Mouse (Mus musculus): ENCODE results near the gene Tarbp2. TPM values are rescaled to one million over a fixed set of nuclear protein-coding genes. Genes with fewer than 3 reads are reported as not detected.

Gene Tarbp2
- total and polyA plus RNA-seq, 2 experiments from 2014 or later, result 91.1 to 97.2 TPM

GRCm38 (mm10) chr15:102473246-102473645 is 44.7 kb upstream of the Tarbp2 start:
- Histone ChIP-seq H3K4me3 (ENCODE audit: low read length) (no peak overlapping the region), H3K27ac (no peak overlapping the region), H3K9me3 (ENCODE audit: low read length) (peaks cover 2% of the 10 kb centered on the region; the same call in 1 of the 2 replicates), H3K9ac (replicated peaks; ENCODE audit: low read length) (no peak overlapping the region), H3K4me2 (ENCODE audit: low read depth, low read length) (no peak overlapping the region), H3K27me3 (ENCODE audit: insufficient read depth, low read length) (no peaks in the 10 kb centered on the region), H3K36me3 (ENCODE audit: insufficient read depth, low read length) (peaks cover 29% of the 10 kb centered on the region), H3K4me1 (ENCODE audit: insufficient read depth, low read length) (peaks cover 6% of the 10 kb centered on the region; the same call in 1 of the 2 replicates)
- DNase-seq (ENCODE audit: low spot score) (no peak), ATAC-seq (no peak)
- no peak for TF ChIP-seq CTCF (IDR thresholded peaks at IDR 0.05; ENCODE audit: low read depth)
- WGBS, result 57% methylated on average over 2 of the region's 2 CpGs

GRCm38 (mm10) chr15:102474520-102474919 is 43.5 kb upstream of the Tarbp2 start:
- Histone ChIP-seq H3K27ac (no peak overlapping the region), H3K9me3 (ENCODE audit: low read length) (no peaks in the 10 kb centered on the region), H3K27me3 (ENCODE audit: insufficient read depth, low read length) (no peaks in the 10 kb centered on the region), H3K4me1 (ENCODE audit: insufficient read depth, low read length) (peaks cover 6% of the 10 kb centered on the region; the same call in 1 of the 2 replicates), H3K4me2 (ENCODE audit: low read depth, low read length) (no peak overlapping the region), H3K4me3 (ENCODE audit: low read length) (no peak overlapping the region), H3K36me3 (ENCODE audit: insufficient read depth, low read length) (peaks cover 34% of the 10 kb centered on the region), H3K9ac (replicated peaks; ENCODE audit: low read length) (no peak overlapping the region)
- ATAC-seq (no peak), DNase-seq (ENCODE audit: low spot score) (no peak)
- 83% methylated on average over 2 of the region's 2 CpGs for WGBS
- TF ChIP-seq CTCF (IDR thresholded peaks at IDR 0.05; ENCODE audit: low read depth), result no peak

GRCm38 (mm10) chr15:102483136-102483535 is 34.9 kb upstream of the Tarbp2 start:
- Histone ChIP-seq H3K4me3 (ENCODE audit: low read length) (no peak overlapping the region), H3K4me1 (ENCODE audit: insufficient read depth, low read length) (no peaks in the 10 kb centered on the region), H3K9ac (replicated peaks; ENCODE audit: low read length) (no peak overlapping the region), H3K36me3 (ENCODE audit: insufficient read depth, low read length) (peaks cover 43% of the 10 kb centered on the region), H3K27me3 (ENCODE audit: insufficient read depth, low read length) (no peaks in the 10 kb centered on the region), H3K27ac (no peak overlapping the region), H3K4me2 (ENCODE audit: low read depth, low read length) (no peak overlapping the region), H3K9me3 (ENCODE audit: low read length) (no peaks in the 10 kb centered on the region)
- ATAC-seq (no peak), DNase-seq (ENCODE audit: low spot score) (no peak)
- WGBS, result 93% methylated on average over 3 of the region's 3 CpGs
- TF ChIP-seq CTCF (IDR thresholded peaks at IDR 0.05; ENCODE audit: low read depth), result no peak

GRCm38 (mm10) chr15:102485853-102486252 is 32.1 kb upstream of the Tarbp2 start:
- no peaks in the 10 kb centered on the region for H3K9me3 ChIP-seq (ENCODE audit: low read length)
- no peak for TF ChIP-seq CTCF (IDR thresholded peaks at IDR 0.05; ENCODE audit: low read depth)
- no peaks in the 10 kb centered on the region for H3K27me3 ChIP-seq (ENCODE audit: insufficient read depth, low read length)
- 88% methylated on average over 12 of the region's 12 CpGs for WGBS
- peaks cover 61% of the 10 kb centered on the region for H3K36me3 ChIP-seq (ENCODE audit: insufficient read depth, low read length)
- no peak overlapping the region for H3K9ac ChIP-seq (replicated peaks; ENCODE audit: low read length)
- ATAC-seq (no peak), DNase-seq (ENCODE audit: low spot score) (no peak)
- H3K4me1 ChIP-seq (ENCODE audit: insufficient read depth, low read length), result no peaks in the 10 kb centered on the region
- no peak overlapping the region for H3K27ac ChIP-seq
- H3K4me2 ChIP-seq (ENCODE audit: low read depth, low read length), result no peak overlapping the region
- no peak overlapping the region for H3K4me3 ChIP-seq (ENCODE audit: low read length)

- TF ChIP-seq CTCF (IDR thresholded peaks at IDR 0.05; ENCODE audit: low read depth), result no peak
- no peak for ATAC-seq
Observed at GRCm38 (mm10) chr15:102487664-102488063, 30.3 kb upstream of the Tarbp2 start.

GRCm38 (mm10) chr15:102498322-102498721 is 19.7 kb upstream of the Tarbp2 start:
- no peak for ATAC-seq
- no peak overlapping the region for H3K4me2 ChIP-seq (ENCODE audit: low read depth, low read length)
- no peak overlapping the region for H3K9ac ChIP-seq (replicated peaks; ENCODE audit: low read length)
- TF ChIP-seq CTCF (IDR thresholded peaks at IDR 0.05; ENCODE audit: low read depth), result no peak
- peaks cover 66% of the 10 kb centered on the region for H3K36me3 ChIP-seq (ENCODE audit: insufficient read depth, low read length)
- no peak overlapping the region for H3K4me3 ChIP-seq (ENCODE audit: low read length)
- no peaks in the 10 kb centered on the region for H3K9me3 ChIP-seq (ENCODE audit: low read length)
- H3K27me3 ChIP-seq (ENCODE audit: insufficient read depth, low read length), result no peaks in the 10 kb centered on the region
- no peaks in the 10 kb centered on the region for H3K4me1 ChIP-seq (ENCODE audit: insufficient read depth, low read length)
- WGBS, result 87% methylated on average over 3 of the region's 3 CpGs
- DNase-seq (ENCODE audit: low spot score), result no peak
- no peak overlapping the region for H3K27ac ChIP-seq

More at GRCm38 (mm10) chr15:102487664-102488063, 30.3 kb upstream of the Tarbp2 start:
- no peak for DNase-seq (ENCODE audit: low spot score)
- Histone ChIP-seq H3K4me2 (ENCODE audit: low read depth, low read length) (no peak overlapping the region), H3K4me3 (ENCODE audit: low read length) (no peak overlapping the region), H3K36me3 (ENCODE audit: insufficient read depth, low read length) (peaks cover 67% of the 10 kb centered on the region), H3K4me1 (ENCODE audit: insufficient read depth, low read length) (no peaks in the 10 kb centered on the region), H3K27me3 (ENCODE audit: insufficient read depth, low read length) (no peaks in the 10 kb centered on the region), H3K9ac (replicated peaks; ENCODE audit: low read length) (no peak overlapping the region), H3K27ac (no peak overlapping the region), H3K9me3 (ENCODE audit: low read length) (no peaks in the 10 kb centered on the region)
- 85% methylated on average over 1 of the region's 1 CpGs for WGBS

- H3K4me2 ChIP-seq (ENCODE audit: low read depth, low read length), result no peak overlapping the region
- DNase-seq (ENCODE audit: low spot score) (no peak), ATAC-seq (no peak)
- H3K9ac ChIP-seq (replicated peaks; ENCODE audit: low read length), result no peak overlapping the region
- no peaks in the 10 kb centered on the region for H3K4me1 ChIP-seq (ENCODE audit: insufficient read depth, low read length)
- no peak for TF ChIP-seq CTCF (IDR thresholded peaks at IDR 0.05; ENCODE audit: low read depth)
- H3K27me3 ChIP-seq (ENCODE audit: insufficient read depth, low read length), result no peaks in the 10 kb centered on the region
- 70% methylated on average over 3 of the region's 3 CpGs for WGBS
- no peak overlapping the region for H3K4me3 ChIP-seq (ENCODE audit: low read length)
- H3K9me3 ChIP-seq (ENCODE audit: low read length), result no peaks in the 10 kb centered on the region
- peaks cover 66% of the 10 kb centered on the region for H3K36me3 ChIP-seq (ENCODE audit: insufficient read depth, low read length)
- no peak overlapping the region for H3K27ac ChIP-seq
Observed at GRCm38 (mm10) chr15:102499370-102499769, 18.6 kb upstream of the Tarbp2 start.
